Mouse (Mus musculus) MEL (cell line): ENCODE measurements around the gene Gpd1l. TPM values are rescaled to one million over a fixed set of nuclear protein-coding genes. Genes with fewer than 3 reads are reported as not detected.

Source experiments
- DNase-seq: peaks from one replicate; pipeline ENCODE4 v3.0.0; 2011; ENCODE audit warnings: low read depth, low spot score
- H3K27ac ChIP-seq: 2 replicates; pipeline ENCODE4 v1.5.1; 2012; ENCODE audit warnings: low read depth, mild to moderate bottlenecking, control low read depth, low read length, moderate library complexity; ENCODE audit not compliant: control insufficient read depth
- H3K27me3 ChIP-seq, 2 experiments: fragments of 150-350 bp in 1 of 2; sonication (generic) in 1 of 2; 2 replicates each; pipeline ENCODE4 v1.6.1; 2012; ENCODE audit warnings: low read length in 2 of 2, mild to moderate bottlenecking in 2 of 2, improper control_type of control experiment in 1 of 2, moderate library complexity in 1 of 2; ENCODE audit not compliant: insufficient read depth in 2 of 2, control insufficient read depth in 1 of 2
- H3K36me3 ChIP-seq, 2 experiments: 2 replicates each; pipeline ENCODE4 v1.6.1; 2012 to 2014; ENCODE audit warnings: low read length in 2 of 2, improper control_type of control experiment in 1 of 2, inconsistent platforms in 1 of 2, mild to moderate bottlenecking in 1 of 2; ENCODE audit not compliant: insufficient read depth in 2 of 2, control insufficient read depth in 1 of 2
- H3K4me1 ChIP-seq, 2 experiments: fragments of 150-350 bp in 1 of 2; sonication (generic) in 1 of 2; 2 replicates each; pipeline ENCODE4 v1.6.1; 2012; ENCODE audit warnings: low read length in 2 of 2, improper control_type of control experiment in 1 of 2, mild to moderate bottlenecking in 1 of 2; ENCODE audit not compliant: insufficient read depth in 2 of 2, control insufficient read depth in 1 of 2
- H3K4me3 ChIP-seq, 2 experiments: fragments of 150-350 bp in 1 of 2; sonication (generic) in 1 of 2; 2 replicates each; pipeline ENCODE4 v1.5.1; 2012; ENCODE audit warnings: low read depth in 2 of 2, low read length in 2 of 2, mild to moderate bottlenecking in 2 of 2, moderate library complexity in 2 of 2, control low read depth in 1 of 2, improper control_type of control experiment in 1 of 2; ENCODE audit not compliant: control insufficient read depth in 1 of 2, insufficient read depth in 1 of 2
- H3K79me2 ChIP-seq: 2 replicates; pipeline ENCODE4 v1.6.1; 2012; ENCODE audit warnings: mild to moderate bottlenecking, low read length, moderate library complexity; ENCODE audit not compliant: control insufficient read depth, poor library complexity, insufficient read depth
- H3K9ac ChIP-seq: 2 replicates; pipeline ENCODE4 v1.6.1; 2012; ENCODE audit warnings: low read depth, mild to moderate bottlenecking, control low read depth, low read length, moderate library complexity; ENCODE audit not compliant: control insufficient read depth, poor library complexity, severe bottlenecking
- H3K9me3 ChIP-seq: fragments of 150-350 bp; sonication (generic); replicated peaks from 2 replicates; pipeline ENCODE4 v1.6.1; 2012; ENCODE audit warnings: mild to moderate bottlenecking, low read length, improper control_type of control experiment, moderate library complexity; ENCODE audit not compliant: insufficient read depth
- CTCF ChIP-seq, 3 experiments: IDR thresholded peaks in 2 of 3; conservative IDR thresholded peaks in 1 of 3; 2 replicates each; pipeline ENCODE4 v1.5.1; 2011 to 2012; ENCODE audit warnings: low read length in 3 of 3, low read depth in 2 of 3, mild to moderate bottlenecking in 2 of 3, improper control_type of control experiment in 1 of 3, inconsistent platforms in 1 of 3, mixed read lengths in 1 of 3, moderate library complexity in 1 of 3; ENCODE audit not compliant: control insufficient read depth in 1 of 3, insufficient read depth in 1 of 3, poor library complexity in 1 of 3, severe bottlenecking in 1 of 3
- JUND ChIP-seq: IDR thresholded peaks from 2 replicates; pipeline ENCODE4 v1.6.1; 2011; ENCODE audit warnings: low read depth, mild to moderate bottlenecking, improper control_type of control experiment, low read length
- MAFK ChIP-seq: IDR thresholded peaks from 2 replicates; pipeline ENCODE4 v1.6.1; 2011; ENCODE audit warnings: low read depth, mild to moderate bottlenecking, low read length, improper control_type of control experiment, borderline replicate concordance
- MAZ ChIP-seq: IDR thresholded peaks from 2 replicates; pipeline ENCODE4 v1.6.1; 2012; ENCODE audit warnings: low read depth, mild to moderate bottlenecking, inconsistent platforms, low read length, improper control_type of control experiment
- MYB ChIP-seq: IDR thresholded peaks from 2 replicates; pipeline ENCODE4 v1.6.1; 2011; ENCODE audit warnings: mild to moderate bottlenecking, low read depth, low read length, improper control_type of control experiment
- NELFE ChIP-seq: IDR thresholded peaks from 2 replicates; pipeline ENCODE4 v1.6.1; 2011; ENCODE audit warnings: low read depth, low read length, improper control_type of control experiment
- POLR2AphosphoS2 ChIP-seq: IDR thresholded peaks from 2 replicates; pipeline ENCODE4 v1.6.1; 2011; ENCODE audit warnings: low read length, improper control_type of control experiment
- RAD21 ChIP-seq: IDR thresholded peaks from 2 replicates; pipeline ENCODE4 v1.6.1; 2011; ENCODE audit warnings: mild to moderate bottlenecking, low read depth, low read length, improper control_type of control experiment
- RCOR1 ChIP-seq: IDR thresholded peaks from 2 replicates; pipeline ENCODE4 v1.6.1; 2012; ENCODE audit warnings: low read depth, mild to moderate bottlenecking, inconsistent platforms, low read length, improper control_type of control experiment
- SMC3 ChIP-seq: IDR thresholded peaks from 2 replicates; pipeline ENCODE4 v1.6.1; 2011; ENCODE audit warnings: low read depth, low read length, improper control_type of control experiment
- TCF12 ChIP-seq: IDR thresholded peaks from 2 replicates; pipeline ENCODE4 v1.6.1; 2014; ENCODE audit warnings: low read depth, mild to moderate bottlenecking, inconsistent platforms, low read length, improper control_type of control experiment, moderate library complexity
- UBTF ChIP-seq: IDR thresholded peaks from 2 replicates; pipeline ENCODE4 v1.6.1; 2012; ENCODE audit warnings: low read depth, mild to moderate bottlenecking, inconsistent platforms, low read length, improper control_type of control experiment, moderate library complexity, borderline replicate concordance; ENCODE audit not compliant: insufficient read depth
- ZC3H11A ChIP-seq: IDR thresholded peaks from 2 replicates; pipeline ENCODE4 v1.6.1; 2012; ENCODE audit warnings: low read depth, mild to moderate bottlenecking, inconsistent platforms, low read length, improper control_type of control experiment
- ZKSCAN1 ChIP-seq: IDR thresholded peaks from 2 replicates; pipeline ENCODE4 v1.6.1; 2012; ENCODE audit warnings: low read depth, mild to moderate bottlenecking, inconsistent platforms, low read length, improper control_type of control experiment, moderate library complexity
- polyA plus RNA-seq, 2 experiments: library from polyadenylated mRNA; stranded (reverse) in 1 of 2; unstranded in 1 of 2; fragments of >175 nt in 1 of 2; fragments of >200 nt in 1 of 2; gene quantifications; 2 replicates each; pipeline versions ENCODE4 v1.2.1 to v1.2.4; 2012; ENCODE audit warnings: low replicate concordance in 2 of 2, low read depth in 1 of 2; ENCODE audit not compliant: insufficient read length in 2 of 2, insufficient read depth in 1 of 2, missing spikeins in 1 of 2
- total RNA-seq: library from RNA; depleted of rRNA; stranded (reverse); fragments of 300-350 nt; gene quantifications from 2 replicates; pipeline ENCODE4 v1.2.3, GENCODE M21; 2012

Gene Gpd1l
- total and polyA plus RNA-seq, 3 experiments, result not detected

- no peak for TF ChIP-seq CTCF (IDR thresholded peaks at IDR 0.05 in 2 of 3, conservative IDR thresholded peaks at IDR 0.05 in 1 of 3; ENCODE audit: control insufficient read depth in 1 of 3, insufficient read depth in 1 of 3, low read depth in 2 of 3, low read length in 3 of 3, poor library complexity in 1 of 3, severe bottlenecking in 1 of 3)
Observed at GRCm38 (mm10) chr9:114960043-114960789, 26.4 kb upstream of the Gpd1l start (continued).

DNA sequence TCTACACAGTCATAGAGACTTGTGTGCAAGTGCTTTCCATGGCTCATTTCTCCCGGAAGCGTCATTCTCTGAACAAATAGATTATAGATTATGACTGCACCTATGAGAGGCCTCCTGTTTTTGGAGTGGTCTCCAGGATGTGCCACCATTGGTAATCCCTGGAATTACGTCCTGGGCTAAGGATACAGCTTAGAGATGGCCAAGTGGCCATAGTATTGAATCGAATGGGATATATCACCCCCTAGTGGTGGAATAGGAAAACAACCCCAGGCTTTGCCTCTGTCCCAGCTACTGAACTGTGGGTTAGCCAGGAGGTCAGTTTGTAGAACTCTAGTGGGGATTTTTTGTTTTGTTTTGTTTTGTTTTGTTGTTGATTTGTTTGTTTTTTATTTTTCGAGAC is 23.2 kb upstream of the Gpd1l start:
- H3K4me1 ChIP-seq, result no peaks in the 10 kb centered on the region
- TF ChIP-seq SMC3 (peak; percentile 52), MAFK (no peak), CTCF (IDR thresholded peaks at IDR 0.05 in 2 of 3, conservative IDR thresholded peaks at IDR 0.05 in 1 of 3; ENCODE audit: control insufficient read depth in 1 of 3, insufficient read depth in 1 of 3, low read depth in 2 of 3, low read length in 3 of 3, poor library complexity in 1 of 3, severe bottlenecking in 1 of 3) (peak; percentile 28 to 58 (median 56); a peak in 5 of 6 replicates), ZC3H11A (peak; percentile 21; the same call in 1 of the 2 replicates), RAD21 (peak; percentile 44), POLR2AphosphoS2 (no peak), UBTF (no peak)
- no peak overlapping the region for H3K4me3 ChIP-seq
- H3K9ac ChIP-seq, result no peak overlapping the region
- no peaks in the 10 kb centered on the region for H3K79me2 ChIP-seq
- H3K36me3 ChIP-seq, result no peaks in the 10 kb centered on the region
- H3K27me3 ChIP-seq, result no peaks in the 10 kb centered on the region
- H3K9me3 ChIP-seq, result no peaks in the 10 kb centered on the region
- no peak overlapping the region for H3K27ac ChIP-seq
- DNase-seq, result peak; percentile 16

GRCm38 (mm10) chr9:114955340-114955739 is 21.6 kb upstream of the Gpd1l start:
- no peak for TF ChIP-seq JUND
- TF ChIP-seq NELFE, result no peak
- TF ChIP-seq CTCF (IDR thresholded peaks at IDR 0.05 in 2 of 3, conservative IDR thresholded peaks at IDR 0.05 in 1 of 3; ENCODE audit: control insufficient read depth in 1 of 3, insufficient read depth in 1 of 3, low read depth in 2 of 3, low read length in 3 of 3, poor library complexity in 1 of 3, severe bottlenecking in 1 of 3), result no peak
- TF ChIP-seq RCOR1, result no peak
- TF ChIP-seq ZKSCAN1, result no peak
- TF ChIP-seq ZC3H11A, result no peak
- no peak for TF ChIP-seq SMC3
- no peak for TF ChIP-seq MAZ
- no peak for TF ChIP-seq RAD21
- TF ChIP-seq MYB, result no peak
- TF ChIP-seq POLR2AphosphoS2, result no peak
- TF ChIP-seq TCF12, result no peak
- TF ChIP-seq, all 39 proteins: peak for 0
- no peak overlapping the region for H3K27ac ChIP-seq
- H3K9me3 ChIP-seq, result no peaks in the 10 kb centered on the region
- no peaks in the 10 kb centered on the region for H3K4me1 ChIP-seq
- H3K36me3 ChIP-seq, result no peaks in the 10 kb centered on the region
- no peaks in the 10 kb centered on the region for H3K27me3 ChIP-seq
- DNase-seq, result no peak
- no peaks in the 10 kb centered on the region for H3K79me2 ChIP-seq
- H3K4me3 ChIP-seq, result no peak overlapping the region
- H3K9ac ChIP-seq, result no peak overlapping the region
